Mouse (Mus musculus) forebrain, embryonic 15.5 days (tissue): ENCODE data around the gene Foxp1. TPM values are rescaled to one million over a fixed set of nuclear protein-coding genes. Genes with fewer than 3 reads are reported as not detected.

ENCODE experiments used
- ATAC-seq: fragments of 200-750 bp; cut with Nextera tagmentation; replicated peaks from 2 replicates; pipeline ENCODE4 v1.8.0; 2017; ENCODE audit warnings: mild to moderate bottlenecking, moderate TSS enrichment, moderate library complexity
- H3K27ac ChIP-seq: fragments of 300-500 bp; sonication (generic); replicated peaks from 2 replicates; pipeline ENCODE4 v1.5.1; 2015; ENCODE audit warnings: mild to moderate bottlenecking, inconsistent platforms
- H3K27me3 ChIP-seq: fragments of 300-500 bp; sonication (generic); 2 replicates; pipeline ENCODE4 v1.6.1; 2015; ENCODE audit warnings: inconsistent platforms
- H3K36me3 ChIP-seq: fragments of 300-500 bp; sonication (generic); 2 replicates; pipeline ENCODE4 v1.6.1; 2015; ENCODE audit warnings: mild to moderate bottlenecking, inconsistent platforms
- H3K4me1 ChIP-seq: fragments of 300-500 bp; sonication (generic); 2 replicates; pipeline ENCODE4 v1.6.1; 2015; ENCODE audit warnings: inconsistent platforms
- H3K4me2 ChIP-seq: fragments of 300-500 bp; sonication (generic); replicated peaks from 2 replicates; pipeline ENCODE4 v1.6.1; 2015; ENCODE audit warnings: mild to moderate bottlenecking, inconsistent platforms
- H3K4me3 ChIP-seq: fragments of 300-500 bp; sonication (generic); 2 replicates; pipeline ENCODE4 v1.5.1; 2015; ENCODE audit warnings: mild to moderate bottlenecking, inconsistent platforms
- H3K9ac ChIP-seq: fragments of 300-500 bp; sonication (generic); replicated peaks from 2 replicates; pipeline ENCODE4 v1.6.1; 2015; ENCODE audit warnings: mild to moderate bottlenecking, inconsistent platforms
- H3K9me3 ChIP-seq: fragments of 300-500 bp; sonication (generic); 2 replicates; pipeline ENCODE4 v1.6.1; 2016; ENCODE audit warnings: inconsistent platforms
- WGBS: fragments of 180-500 bp; shearing (Covaris S2); methylation state at CpG from one replicate; pipeline ENCODE4 v1.1.7; 2015; ENCODE audit warnings: mixed read lengths; 5-methylcytosine and 5-hydroxymethylcytosine counted together
- polyA plus RNA-seq: library from polyadenylated mRNA; unstranded; fragments of >200 nt; fragmentation: Nextera tagmentation; extraction: Ambion mirVana; gene quantifications from 2 replicates; pipeline ENCODE4 v1.2.1, GENCODE M21; 2015

The Foxp1 gene
- polyA plus RNA-seq, 1 experiment from 2014 or later: 102 TPM

DNA sequence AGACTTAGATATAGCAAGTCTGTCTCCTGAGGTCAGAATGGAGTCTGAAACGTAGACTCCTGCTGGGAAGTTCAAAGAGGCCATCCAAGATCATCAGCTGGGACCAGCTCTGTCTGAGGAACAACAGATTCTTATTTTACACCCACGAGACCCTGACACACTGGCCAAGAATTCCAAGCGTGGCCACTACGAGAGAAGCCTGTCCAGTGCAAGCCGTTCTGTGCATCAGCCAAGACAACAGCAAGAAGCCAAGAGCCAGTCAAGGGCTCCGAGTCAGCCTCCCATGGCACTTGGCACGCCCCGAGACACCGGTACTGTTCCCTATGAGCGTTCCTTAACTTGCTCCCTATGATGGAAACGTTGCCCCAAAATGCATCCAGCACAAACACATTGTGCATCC, 194.8 kb downstream of the Foxp1 start:
- H3K9ac ChIP-seq: no peak overlapping the region
- no peak overlapping the region for H3K27ac ChIP-seq
- 87% methylated on average over 11 of the region's 11 CpGs for WGBS
- H3K4me2 ChIP-seq: no peak overlapping the region
- H3K36me3 ChIP-seq: no peaks in the 10 kb centered on the region
- no peaks in the 10 kb centered on the region for H3K27me3 ChIP-seq
- peaks cover 3% of the 10 kb centered on the region; the same call in 1 of the 2 replicates for H3K4me1 ChIP-seq
- no peaks in the 10 kb centered on the region for H3K9me3 ChIP-seq
- H3K4me3 ChIP-seq: no peak overlapping the region
- no peak for ATAC-seq

DNA sequence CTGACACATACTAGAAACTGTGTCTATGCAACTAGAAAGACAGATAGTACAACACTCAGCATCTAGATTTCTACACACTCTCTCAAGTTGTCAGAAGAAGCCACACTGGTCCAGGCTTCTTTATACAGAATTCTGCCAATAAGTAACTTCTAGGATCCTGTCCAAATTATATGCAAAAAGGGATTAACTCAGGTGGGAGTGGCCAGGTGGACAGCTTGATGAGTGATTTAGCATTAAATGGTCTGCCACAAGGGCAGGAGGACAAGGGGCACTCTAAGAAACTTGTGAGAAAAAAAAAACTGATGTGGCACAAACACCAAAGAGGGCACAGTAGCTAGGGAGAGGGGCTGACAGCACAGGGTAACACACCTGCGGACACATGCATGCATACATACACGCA, 196.6 kb downstream of the Foxp1 start:
- ATAC-seq: no peak
- Histone ChIP-seq H3K27ac (no peak overlapping the region), H3K4me3 (no peak overlapping the region), H3K36me3 (no peaks in the 10 kb centered on the region), H3K4me2 (no peak overlapping the region), H3K27me3 (no peaks in the 10 kb centered on the region), H3K4me1 (no peaks in the 10 kb centered on the region), H3K9me3 (no peaks in the 10 kb centered on the region), H3K9ac (no peak overlapping the region)
- WGBS: 85% methylated on average over 2 of the region's 2 CpGs

DNA sequence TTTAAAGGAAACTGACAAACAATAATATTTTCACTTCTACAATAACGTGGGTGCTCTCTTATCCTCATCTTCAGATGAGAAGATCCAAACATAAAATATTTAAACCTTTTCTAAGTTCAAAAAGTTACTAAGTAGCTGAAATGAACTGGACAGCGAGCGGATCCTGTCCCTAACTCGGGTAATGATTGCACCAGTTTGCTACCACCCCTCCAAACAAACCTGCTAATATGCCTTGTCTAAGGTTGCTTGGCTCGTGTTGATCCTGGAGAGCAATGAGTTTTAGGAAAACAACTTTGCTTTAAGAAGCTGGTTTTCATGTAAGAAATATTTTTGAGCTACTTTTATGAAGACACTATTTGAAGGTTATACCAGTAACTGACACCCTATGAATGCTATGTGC, 197.1 kb downstream of the Foxp1 start:
- ATAC-seq: no peak
- Histone ChIP-seq H3K27ac (no peak overlapping the region), H3K36me3 (no peaks in the 10 kb centered on the region), H3K9me3 (no peaks in the 10 kb centered on the region), H3K4me2 (no peak overlapping the region), H3K27me3 (no peaks in the 10 kb centered on the region), H3K9ac (no peak overlapping the region), H3K4me3 (no peak overlapping the region), H3K4me1 (peaks cover 2% of the 10 kb centered on the region)
- 89% methylated on average over 5 of the region's 5 CpGs for WGBS

GRCm38 (mm10) chr6:99322132-99322904, 200.2 kb downstream of the Foxp1 start:
- WGBS: 83% methylated on average over 8 of the region's 8 CpGs
- ATAC-seq: no peak
- Histone ChIP-seq H3K4me1 (peaks cover 11% of the 10 kb centered on the region), H3K27ac (no peak overlapping the region), H3K4me3 (no peak overlapping the region), H3K9me3 (no peaks in the 10 kb centered on the region), H3K27me3 (no peaks in the 10 kb centered on the region), H3K4me2 (no peak overlapping the region), H3K36me3 (no peaks in the 10 kb centered on the region), H3K9ac (no peak overlapping the region)

DNA sequence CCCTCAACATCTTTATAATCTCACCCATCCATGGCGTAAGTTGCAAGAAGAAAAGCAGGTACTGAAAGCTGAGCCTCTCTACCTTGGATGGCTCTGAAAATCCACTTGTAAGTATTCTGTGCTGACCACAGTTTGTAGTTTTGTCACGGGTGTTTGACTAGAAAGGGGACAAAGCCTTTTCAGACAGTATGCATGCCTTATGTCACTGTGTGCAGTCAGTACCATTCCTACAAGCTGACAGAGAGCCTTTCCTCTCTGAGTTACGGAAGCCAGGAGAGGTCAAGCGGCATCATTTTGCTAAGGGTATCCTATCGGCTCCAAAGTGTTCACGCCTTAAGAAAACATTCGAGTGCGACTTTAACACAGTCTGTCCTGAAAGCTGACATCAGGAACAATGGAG, 202.1 kb downstream of the Foxp1 start:
- WGBS: 80% methylated on average over 8 of the region's 8 CpGs
- no peak overlapping the region for H3K27ac ChIP-seq

GRCm38 (mm10) chr6:99319415-99320405, 202.8 kb downstream of the Foxp1 start:
- Histone ChIP-seq H3K4me2 (no peak overlapping the region), H3K36me3 (no peaks in the 10 kb centered on the region), H3K4me3 (no peak overlapping the region), H3K27me3 (no peaks in the 10 kb centered on the region), H3K9me3 (no peaks in the 10 kb centered on the region), H3K9ac (no peak overlapping the region), H3K4me1 (peaks cover 11% of the 10 kb centered on the region), H3K27ac (no peak overlapping the region)
- peak; percentile 35; the same call in 1 of the 2 replicates for ATAC-seq
- WGBS: 58% methylated on average over 19 of the region's 19 CpGs

More for the DNA sequence above, 202.1 kb downstream of the Foxp1 start:
- H3K9ac ChIP-seq: no peak overlapping the region
- H3K36me3 ChIP-seq: no peaks in the 10 kb centered on the region
- no peak overlapping the region for H3K4me2 ChIP-seq
- H3K27me3 ChIP-seq: no peaks in the 10 kb centered on the region
- no peaks in the 10 kb centered on the region for H3K9me3 ChIP-seq
- ATAC-seq: no peak
- H3K4me1 ChIP-seq: peaks cover 11% of the 10 kb centered on the region
- no peak overlapping the region for H3K4me3 ChIP-seq

- H3K9me3 ChIP-seq: no peaks in the 10 kb centered on the region
- H3K4me2 ChIP-seq: no peak overlapping the region
- H3K27ac ChIP-seq: no peak overlapping the region
- no peak overlapping the region for H3K9ac ChIP-seq
- no peaks in the 10 kb centered on the region for H3K27me3 ChIP-seq
- no peaks in the 10 kb centered on the region for H3K36me3 ChIP-seq
- no peak overlapping the region for H3K4me3 ChIP-seq
- peaks cover 7% of the 10 kb centered on the region for H3K4me1 ChIP-seq
- ATAC-seq: no peak
- 59% methylated on average over 3 of the region's 3 CpGs for WGBS
Observed at GRCm38 (mm10) chr6:99314746-99315145, 207.8 kb downstream of the Foxp1 start.

DNA sequence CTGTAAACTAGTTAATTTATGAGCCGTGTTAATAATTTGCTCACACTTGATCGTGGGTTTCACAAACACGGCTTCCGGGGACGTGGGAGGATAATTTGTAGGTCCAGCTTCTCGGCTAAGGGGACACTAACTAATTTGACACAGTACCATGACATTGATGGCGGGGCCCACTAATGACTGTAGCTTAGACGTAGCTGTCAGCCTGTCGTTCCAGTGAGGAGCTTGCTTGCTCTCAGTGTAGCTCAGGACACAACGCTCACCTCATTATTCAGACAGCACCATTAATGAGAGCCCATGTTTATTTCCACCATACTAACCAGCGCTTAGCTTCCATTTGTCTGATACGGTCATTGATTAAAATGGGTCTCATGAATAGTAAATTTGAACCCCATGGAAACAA, 212.0 kb downstream of the Foxp1 start:
- ATAC-seq: no peak
- Histone ChIP-seq H3K9me3 (no peaks in the 10 kb centered on the region), H3K4me2 (no peak overlapping the region), H3K4me1 (peaks cover 5% of the 10 kb centered on the region), H3K27ac (no peak overlapping the region), H3K9ac (no peak overlapping the region), H3K4me3 (no peak overlapping the region), H3K27me3 (no peaks in the 10 kb centered on the region), H3K36me3 (no peaks in the 10 kb centered on the region)
- 39% methylated on average over 12 of the region's 12 CpGs for WGBS

- H3K4me2 ChIP-seq: no peak overlapping the region
- no peak overlapping the region for H3K4me3 ChIP-seq
- H3K36me3 ChIP-seq: no peaks in the 10 kb centered on the region
- WGBS: 23% methylated on average over 3 of the region's 3 CpGs
- ATAC-seq: no peak
- no peak overlapping the region for H3K27ac ChIP-seq
- H3K9me3 ChIP-seq: no peaks in the 10 kb centered on the region
- H3K4me1 ChIP-seq: peaks cover 5% of the 10 kb centered on the region
- no peaks in the 10 kb centered on the region for H3K27me3 ChIP-seq
- no peak overlapping the region for H3K9ac ChIP-seq
Observed at GRCm38 (mm10) chr6:99310171-99310500, 212.4 kb downstream of the Foxp1 start.

DNA sequence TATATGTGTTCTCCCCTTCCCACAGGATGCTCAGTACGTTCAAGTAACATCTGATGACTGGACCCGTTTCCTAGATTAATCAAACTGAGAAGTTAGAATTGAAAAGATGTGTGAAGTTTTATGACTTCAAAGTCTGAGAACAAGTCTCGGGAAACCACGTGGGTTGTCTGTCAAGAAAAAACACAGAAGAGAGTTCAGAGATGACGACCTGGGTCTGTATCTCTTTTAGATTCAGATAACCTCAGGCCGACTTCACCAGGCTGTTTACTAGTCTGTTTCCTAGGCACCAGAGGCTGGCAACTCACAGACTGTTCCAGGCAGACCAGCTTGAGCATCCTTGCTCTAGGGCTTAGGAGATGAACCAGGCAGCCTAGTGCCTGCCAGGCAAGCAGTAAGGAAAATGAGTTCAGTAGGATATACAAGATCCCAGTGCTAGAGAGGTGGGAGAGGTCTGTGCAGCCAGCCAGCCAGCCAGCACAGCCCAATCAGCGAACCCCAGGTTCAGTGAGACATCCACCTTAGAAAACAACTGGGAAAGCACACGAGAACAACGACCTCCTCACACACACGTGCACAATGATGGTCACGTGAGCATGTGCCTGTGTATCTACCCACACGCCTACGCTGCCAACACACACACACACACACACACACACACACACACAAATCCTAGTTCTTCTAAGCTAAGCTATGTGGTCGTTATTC, 212.9 kb downstream of the Foxp1 start:
- H3K27ac ChIP-seq: no peak overlapping the region
- no peak for ATAC-seq
- H3K9ac ChIP-seq: no peak overlapping the region

DNA sequence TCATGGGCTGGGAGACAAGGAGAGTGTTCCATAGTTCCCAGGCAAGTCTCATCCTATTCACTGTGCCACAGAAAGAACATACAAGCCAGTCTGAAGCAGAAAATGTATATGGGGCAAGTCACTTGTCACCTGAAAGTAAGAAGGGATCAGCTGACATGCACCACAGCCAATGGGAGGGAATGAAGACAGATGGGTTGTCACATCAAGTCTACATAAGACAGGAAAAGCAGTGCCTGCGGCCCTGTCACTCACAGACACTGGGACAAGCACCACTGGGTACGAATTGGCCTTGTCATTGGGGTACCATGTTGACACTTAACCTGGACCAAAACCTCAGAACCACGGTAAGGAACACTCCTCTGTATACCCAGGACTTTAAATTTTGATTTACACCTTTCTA, 216.8 kb downstream of the Foxp1 start:
- Histone ChIP-seq H3K9me3 (no peaks in the 10 kb centered on the region), H3K27me3 (no peaks in the 10 kb centered on the region), H3K4me1 (peaks cover 5% of the 10 kb centered on the region), H3K27ac (no peak overlapping the region), H3K4me3 (no peak overlapping the region), H3K4me2 (no peak overlapping the region), H3K36me3 (no peaks in the 10 kb centered on the region), H3K9ac (no peak overlapping the region)
- WGBS: 91% methylated on average over 3 of the region's 3 CpGs
- no peak for ATAC-seq

More for the DNA sequence above, 212.9 kb downstream of the Foxp1 start:
- 73% methylated on average over 14 of the region's 14 CpGs for WGBS
- Histone ChIP-seq H3K27me3 (no peaks in the 10 kb centered on the region), H3K9me3 (no peaks in the 10 kb centered on the region), H3K4me3 (no peak overlapping the region), H3K4me2 (no peak overlapping the region), H3K36me3 (no peaks in the 10 kb centered on the region), H3K4me1 (peaks cover 5% of the 10 kb centered on the region)

DNA sequence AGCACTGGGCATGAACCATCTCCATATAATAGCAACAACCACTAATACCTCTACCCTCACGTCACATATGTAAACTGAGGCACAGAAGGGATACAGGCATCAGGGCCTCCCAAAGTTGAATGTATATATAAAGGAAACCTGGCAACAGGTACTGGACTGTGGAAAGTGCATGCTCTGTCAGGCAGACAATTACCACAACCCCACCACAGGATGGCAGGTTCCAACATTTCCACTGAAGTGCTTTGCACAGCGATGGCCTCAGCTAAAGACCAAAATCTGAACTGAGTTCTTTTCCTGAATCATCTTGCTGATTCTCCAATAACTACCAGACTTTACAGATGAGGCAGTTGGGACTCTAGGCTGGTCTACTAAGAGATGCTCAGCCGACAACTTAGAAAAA, 217.3 kb downstream of the Foxp1 start:
- WGBS: 96% methylated on average over 3 of the region's 3 CpGs
- Histone ChIP-seq H3K9me3 (no peaks in the 10 kb centered on the region), H3K27me3 (no peaks in the 10 kb centered on the region), H3K4me1 (peaks cover 2% of the 10 kb centered on the region), H3K4me2 (no peak overlapping the region), H3K36me3 (no peaks in the 10 kb centered on the region), H3K9ac (no peak overlapping the region), H3K27ac (no peak overlapping the region), H3K4me3 (no peak overlapping the region)
- no peak for ATAC-seq
